9 mouse cellular contexts compared by ENCODE assay signal in the genomic region with DNA sequence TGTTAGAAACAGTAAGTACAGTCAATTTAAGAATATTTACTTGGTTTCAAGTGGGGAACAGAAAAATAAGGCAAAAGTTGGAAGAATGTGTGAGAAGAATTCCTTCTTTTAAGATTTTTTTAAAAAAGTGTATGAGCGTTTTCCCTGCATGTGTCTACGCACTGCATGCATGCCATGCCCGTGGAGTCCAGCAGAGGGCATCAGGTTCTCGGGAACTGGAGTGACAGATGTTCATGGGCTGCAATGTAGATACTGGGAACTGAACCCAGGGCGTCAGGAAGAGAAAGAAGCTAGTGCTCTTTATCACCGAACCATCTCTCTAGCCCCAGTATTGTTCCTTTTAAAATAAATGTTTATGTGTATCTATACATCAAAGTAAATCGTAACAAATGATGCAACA.
DNase-seq lines count a peak whose midpoint lies in the region; ATAC-seq and TF ChIP-seq lines count a peak whose summit lies in the region.
"Had no signal": no experiment of that assay in that cellular context is flagged by ENCODE, and none has a peak within 500 bp of the region (broad histone marks: within the 10 kb centered on the region; RNA-seq: fewer than 3 reads in every experiment).

No protein-coding gene starts in this region.

- no peak overlapping the region for H3K4me3 ChIP-seq in lung, embryonic 14.5 days (ENCODE audit: low read depth, low read length)
- H3K4me3 ChIP-seq: stomach, embryonic 15.5 days had no signal

- no peak for ATAC-seq in lung, embryonic 14.5 days (ENCODE audit: insufficient read depth)

- H3K9ac ChIP-seq in lung, embryonic 14.5 days, result no peak overlapping the region
- H3K9ac ChIP-seq: stomach, embryonic 15.5 days had no signal

- H3K4me2 ChIP-seq in lung, embryonic 14.5 days, result no peak overlapping the region
- H3K4me2 ChIP-seq: stomach, embryonic 15.5 days had no signal

- peak; percentile 61 for TF ChIP-seq CTCF in lung, embryonic 14.5 days (IDR thresholded peaks at IDR 0.05; ENCODE audit: low read depth)

- H3K27ac ChIP-seq in lung, embryonic 14.5 days (ENCODE audit: low read depth), result no peak overlapping the region
- H3K27ac ChIP-seq: stomach, embryonic 15.5 days had no signal

- no peaks in the 10 kb centered on the region for H3K27me3 ChIP-seq in lung, embryonic 14.5 days (ENCODE audit: insufficient read depth, low read length)
- H3K27me3 ChIP-seq: stomach, embryonic 15.5 days had no signal

- whole genome bisulfite sequencing in lung, embryonic 14.5 days, result 74% methylated on average over 7 of the region's 7 CpGs

- DNase-seq in adrenal gland, adult 18-20 months (ENCODE audit: low spot score in 2 of 2), result peak; percentile 15 to 32
- no peak for DNase-seq in adrenal gland, adult 8-10 months
- peak; percentile 22 for DNase-seq in left cerebral cortex, postnatal 4 days
- DNase-seq in left cerebral cortex, postnatal 14 days (ENCODE audit: low spot score in 2 of 2), result no peak
- peak; percentile 34 to 49 for DNase-seq in adrenal gland, postnatal 36 days
- DNase-seq in lung, embryonic 14.5 days, result peak; percentile 43
- DNase-seq in layer of hippocampus, postnatal 36 days, result no peak
- DNase-seq in layer of hippocampus, adult 9-11 months, result no peak

- intact Hi-C loops in left cerebral cortex, postnatal 4 days (cut with DNase I), result no loop called here
- intact Hi-C loops in left cerebral cortex, postnatal 14 days (cut with DNase I), result no loop called here

- no peaks in the 10 kb centered on the region for H3K9me3 ChIP-seq in lung, embryonic 14.5 days (ENCODE audit: low read depth, low read length)
- H3K9me3 ChIP-seq: stomach, embryonic 15.5 days had no signal

- no peaks in the 10 kb centered on the region for H3K4me1 ChIP-seq in lung, embryonic 14.5 days (ENCODE audit: insufficient read depth)
- H3K4me1 ChIP-seq: stomach, embryonic 15.5 days had no signal

- no peaks in the 10 kb centered on the region for H3K36me3 ChIP-seq in lung, embryonic 14.5 days (ENCODE audit: insufficient read depth)
- H3K36me3 ChIP-seq: stomach, embryonic 15.5 days had no signal

Comparison
In these comparisons a context has a peak if more than half of its experiments do, and no peak if none do; other contexts are left out.
1. DNase-seq: peak in adrenal gland, adult 18-20 months (2 of 2), left cerebral cortex, postnatal 4 days (single experiment), adrenal gland, postnatal 36 days (2 of 2) and lung, embryonic 14.5 days (single experiment); none in adrenal gland, adult 8-10 months (single experiment), left cerebral cortex, postnatal 14 days (0 of 2), layer of hippocampus, postnatal 36 days (0 of 2) and layer of hippocampus, adult 9-11 months (single experiment).